Mouse (Mus musculus) CH12.LX (cell line): Measurements from ENCODE around the gene Lrp5. TPM values are rescaled to one million over a fixed set of nuclear protein-coding genes. Genes with fewer than 3 reads are reported as not detected.

Experiments used
- DNase-seq: peaks from one replicate; pipeline ENCODE4 v3.0.0-alpha.2; 2013; ENCODE audit errors: extremely low read depth
- H3K27ac ChIP-seq: 2 replicates; pipeline ENCODE4 v1.5.1; 2012; ENCODE audit warnings: low read depth, mild to moderate bottlenecking, control low read depth, moderate library complexity; ENCODE audit not compliant: insufficient read depth
- H3K27me3 ChIP-seq: replicated peaks from 2 replicates; pipeline ENCODE3; 2012; ENCODE audit warnings: inconsistent platforms
- H3K36me3 ChIP-seq, 2 experiments: replicated peaks in 1 of 2; 2 replicates each; pipeline versions ENCODE3 to v1.6.1; 2012; ENCODE audit warnings: inconsistent platforms in 1 of 2, low read length in 1 of 2, mild to moderate bottlenecking in 1 of 2, mixed read lengths in 1 of 2, moderate library complexity in 1 of 2; ENCODE audit not compliant: control insufficient read depth in 1 of 2, insufficient read depth in 1 of 2
- H3K4me1 ChIP-seq, 2 experiments: 2 replicates each; pipeline ENCODE4 v1.6.1; 2012; ENCODE audit warnings: inconsistent platforms in 1 of 2, moderate library complexity in 1 of 2; ENCODE audit not compliant: insufficient read depth in 2 of 2, control insufficient read depth in 1 of 2
- H3K4me2 ChIP-seq: 2 replicates; pipeline ENCODE4 v1.6.1; 2012; ENCODE audit warnings: low read depth, mild to moderate bottlenecking, control low read depth; ENCODE audit not compliant: poor library complexity, insufficient read depth, severe bottlenecking
- H3K4me3 ChIP-seq, 3 experiments: fragments of 150-350 bp in 1 of 3; sonication (generic) in 1 of 3; replicated peaks in 1 of 3; 2 replicates each; pipeline versions ENCODE3 to v1.5.1; 2011 to 2012; ENCODE audit warnings: low read depth in 2 of 3, low read length in 2 of 3, mild to moderate bottlenecking in 2 of 3, moderate library complexity in 2 of 3, control low read depth in 1 of 3, improper control_type of control experiment in 1 of 3, inconsistent platforms in 1 of 3, mixed read lengths in 1 of 3; ENCODE audit not compliant: poor library complexity in 1 of 3
- H3K79me2 ChIP-seq: replicated peaks from 2 replicates; pipeline ENCODE4 v1.6.1; 2012; ENCODE audit warnings: mild to moderate bottlenecking, moderate library complexity; ENCODE audit not compliant: control insufficient read depth, poor library complexity, insufficient read depth, severe bottlenecking; ENCODE audit errors: extremely low read depth
- H3K9ac ChIP-seq: 2 replicates; pipeline ENCODE4 v1.6.1; 2012; ENCODE audit warnings: low read depth, mild to moderate bottlenecking, control low read depth, moderate library complexity; ENCODE audit not compliant: insufficient read depth
- H3K9me3 ChIP-seq: replicated peaks from 2 replicates; pipeline ENCODE3; 2012; ENCODE audit warnings: low read length, inconsistent platforms, mixed read lengths
- BHLHE40 ChIP-seq: IDR thresholded peaks from 2 replicates; pipeline ENCODE4 v1.6.1; 2011; ENCODE audit warnings: mild to moderate bottlenecking, low read depth, low read length, improper control_type of control experiment
- CTCF ChIP-seq, 2 experiments: IDR thresholded peaks in 1 of 2; conservative IDR thresholded peaks in 1 of 2; 2 replicates each; pipeline ENCODE4 v1.5.1; 2011 to 2012; ENCODE audit warnings: low read depth in 2 of 2, low read length in 2 of 2, improper control_type of control experiment in 1 of 2, inconsistent platforms in 1 of 2, mild to moderate bottlenecking in 1 of 2, moderate library complexity in 1 of 2
- GABPA ChIP-seq: IDR thresholded peaks from 2 replicates; pipeline ENCODE4 v1.6.1; 2012; ENCODE audit warnings: low read depth, low read length, improper control_type of control experiment, inconsistent platforms; ENCODE audit not compliant: insufficient replicate concordance
- HCFC1 ChIP-seq: IDR thresholded peaks from 2 replicates; pipeline ENCODE4 v1.6.1; 2012; ENCODE audit warnings: low read depth, mild to moderate bottlenecking, inconsistent platforms, low read length, improper control_type of control experiment
- JUND ChIP-seq: conservative IDR thresholded peaks from 2 replicates; pipeline ENCODE4 v1.6.1; 2011; ENCODE audit warnings: low read depth, low read length, improper control_type of control experiment
- MAX ChIP-seq: IDR thresholded peaks from 2 replicates; pipeline ENCODE4 v1.6.1; 2011; ENCODE audit warnings: low read length, improper control_type of control experiment
- MYC ChIP-seq: IDR thresholded peaks from 2 replicates; pipeline ENCODE4 v1.6.1; 2011; ENCODE audit warnings: low read depth, mild to moderate bottlenecking, improper control_type of control experiment, low read length
- NELFE ChIP-seq: IDR thresholded peaks from 2 replicates; pipeline ENCODE4 v1.6.1; 2011; ENCODE audit warnings: low read depth, low read length, improper control_type of control experiment
- NRF1 ChIP-seq: IDR thresholded peaks from 2 replicates; pipeline ENCODE4 v1.6.1; 2014; ENCODE audit warnings: low read depth, mild to moderate bottlenecking, inconsistent platforms, low read length, improper control_type of control experiment, moderate library complexity
- POLR2A ChIP-seq: IDR thresholded peaks from 2 replicates; pipeline ENCODE4 v1.6.1; 2011; ENCODE audit warnings: low read depth, mild to moderate bottlenecking, improper control_type of control experiment, low read length
- POLR2AphosphoS2 ChIP-seq: IDR thresholded peaks from 2 replicates; pipeline ENCODE4 v1.6.1; 2011; ENCODE audit warnings: low read depth, low read length, improper control_type of control experiment
- RAD21 ChIP-seq: IDR thresholded peaks from 2 replicates; pipeline ENCODE4 v1.6.1; 2011; ENCODE audit warnings: low read depth, mild to moderate bottlenecking, low read length, improper control_type of control experiment, moderate library complexity
- SMC3 ChIP-seq: IDR thresholded peaks from 2 replicates; pipeline ENCODE4 v1.6.1; 2011; ENCODE audit warnings: low read depth, low read length, improper control_type of control experiment
- TCF12 ChIP-seq: IDR thresholded peaks from 2 replicates; pipeline ENCODE4 v1.6.1; 2014; ENCODE audit warnings: low read depth, mild to moderate bottlenecking, inconsistent platforms, low read length, improper control_type of control experiment
- ZKSCAN1 ChIP-seq: IDR thresholded peaks from 2 replicates; pipeline ENCODE4 v1.6.1; 2012; ENCODE audit warnings: low read depth, inconsistent platforms, low read length, improper control_type of control experiment, borderline replicate concordance
- dilution Hi-C: fragments of 300-500 bp; cut with MboI; formaldehyde crosslinking; loops from 2 replicates; pipeline ENCODE4 v1.14.3; 2020; ENCODE audit warnings: low sequenced_read_pairs; ENCODE audit not compliant: extremely low pct_unique_long_range_greater_than_20kb, extremely low pct_ligation_motif_present
- in situ Hi-C: fragments of 300-500 bp; cut with MboI; formaldehyde crosslinking; loops from 3 replicates; pipeline ENCODE4 v1.14.3; 2019; ENCODE audit warnings: low sequenced_read_pairs, low pct_ligation_motif_present, low pct_unique_long_range_greater_than_20kb, mixed read lengths
- polyA plus RNA-seq: library from polyadenylated mRNA; unstranded; fragments of >175 nt; gene quantifications from 2 replicates; pipeline ENCODE4 v1.2.1, GENCODE M21; 2012; ENCODE audit warnings: low read depth; ENCODE audit not compliant: insufficient read length
- total RNA-seq, 2 experiments: library from RNA; depleted of rRNA; stranded (reverse); fragments of 300-350 nt in 1 of 2; fragments of >200 nt in 1 of 2; gene quantifications; 2 replicates each; pipeline ENCODE4 v1.2.3; 2012 to 2014

Lrp5 gene
- total and polyA plus RNA-seq, 3 experiments = 0.13 to 1.4 (median 1.1) TPM

DNA sequence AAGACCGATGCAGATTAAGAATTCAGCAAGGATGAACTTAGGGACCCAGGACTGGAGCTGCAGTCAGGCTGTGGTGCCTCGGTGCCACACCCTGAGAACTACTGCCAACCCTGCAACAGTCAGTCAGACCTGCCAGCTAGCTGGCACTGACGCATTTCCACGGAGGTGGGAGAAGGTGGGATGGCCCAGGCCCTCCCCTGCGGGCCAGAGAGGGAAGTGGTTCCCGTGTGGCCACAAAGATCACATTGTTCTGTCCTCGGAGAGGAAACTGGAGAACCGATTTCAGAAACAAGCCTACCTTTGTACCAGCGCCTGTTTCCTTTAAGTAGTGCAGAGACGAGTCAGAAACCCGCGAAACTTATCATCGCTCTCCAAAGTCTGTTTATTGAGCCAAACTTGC, 17.3 kb downstream of the Lrp5 start:
- dilution Hi-C loops (no loop called here), in situ Hi-C loops (no loop called here)
- H3K79me2 ChIP-seq = no peaks in the 10 kb centered on the region
- no peaks in the 10 kb centered on the region for H3K27me3 ChIP-seq
- H3K4me1 ChIP-seq = peaks cover 0 to 8% of the 10 kb centered on the region in 2 experiments; a peak in 1 of 4 replicates
- H3K9ac ChIP-seq = no peak overlapping the region
- H3K36me3 ChIP-seq = no peaks in the 10 kb centered on the region
- no peak overlapping the region for H3K4me3 ChIP-seq
- TF ChIP-seq BHLHE40 (no peak), MYC (no peak), POLR2AphosphoS2 (no peak), GABPA (no peak), POLR2A (no peak), NELFE (no peak), HCFC1 (no peak)
- no peak for DNase-seq
- H3K9me3 ChIP-seq = peaks cover 9% of the 10 kb centered on the region
- H3K4me2 ChIP-seq = no peak overlapping the region
- H3K27ac ChIP-seq = no peak overlapping the region

- Histone ChIP-seq H3K36me3 (no peaks in the 10 kb centered on the region), H3K27me3 (no peaks in the 10 kb centered on the region), H3K79me2 (no peaks in the 10 kb centered on the region), H3K9ac (no peak overlapping the region), H3K4me3 (no peak overlapping the region), H3K4me1 (peaks cover 0 to 8% of the 10 kb centered on the region in 2 experiments; a peak in 1 of 4 replicates), H3K4me2 (no peak overlapping the region; the same call in 1 of the 2 replicates), H3K9me3 (peaks cover 9% of the 10 kb centered on the region), H3K27ac (no peak overlapping the region)
- TF ChIP-seq TCF12 (no peak), SMC3 (no peak), ZKSCAN1 (no peak), POLR2AphosphoS2 (no peak), RAD21 (no peak), NRF1 (no peak), MAX (no peak), JUND (no peak), NELFE (no peak), POLR2A (no peak)
- DNase-seq = no peak
- in situ Hi-C loops (no loop called here), dilution Hi-C loops (no loop called here)
Measured at GRCm38 (mm10) chr19:3668551-3668950, 17.8 kb downstream of the Lrp5 start.

GRCm38 (mm10) chr19:3667979-3668378, 18.4 kb downstream of the Lrp5 start:
- dilution Hi-C loops (no loop called here), in situ Hi-C loops (no loop called here)
- no peak overlapping the region for H3K4me3 ChIP-seq
- no peak overlapping the region for H3K27ac ChIP-seq
- no peaks in the 10 kb centered on the region for H3K27me3 ChIP-seq
- no peak for DNase-seq
- no peak for TF ChIP-seq SMC3
- TF ChIP-seq CTCF (conservative IDR thresholded peaks at IDR 0.05 in 1 of 2, IDR thresholded peaks at IDR 0.05 in 1 of 2; ENCODE audit: low read depth in 2 of 2, low read length in 2 of 2) = peak in 1 of 2 experiments; percentile 26; a peak in 1 of 4 replicates
- no peaks in the 10 kb centered on the region for H3K79me2 ChIP-seq
- peaks cover 0 to 8% of the 10 kb centered on the region in 2 experiments; a peak in 1 of 4 replicates for H3K4me1 ChIP-seq
- peaks cover 5% of the 10 kb centered on the region for H3K9me3 ChIP-seq
- H3K4me2 ChIP-seq = no peak overlapping the region; the same call in 1 of the 2 replicates
- no peak overlapping the region for H3K9ac ChIP-seq
- H3K36me3 ChIP-seq = no peaks in the 10 kb centered on the region
